Mouse (Mus musculus) liver (tissue): ENCODE data around the gene Olfr503.
"Not testable (repeated sequence)": the region's sequence is repeated elsewhere in the genome, so short reads cannot be mapped to it uniquely, and the experiment has no call there.

Experiments used
- DNase-seq: peaks from one replicate; pipeline ENCODE4 v3.0.0-alpha.2; 2020; ENCODE audit warnings: mixed read lengths

The Olfr503 gene

DNA sequence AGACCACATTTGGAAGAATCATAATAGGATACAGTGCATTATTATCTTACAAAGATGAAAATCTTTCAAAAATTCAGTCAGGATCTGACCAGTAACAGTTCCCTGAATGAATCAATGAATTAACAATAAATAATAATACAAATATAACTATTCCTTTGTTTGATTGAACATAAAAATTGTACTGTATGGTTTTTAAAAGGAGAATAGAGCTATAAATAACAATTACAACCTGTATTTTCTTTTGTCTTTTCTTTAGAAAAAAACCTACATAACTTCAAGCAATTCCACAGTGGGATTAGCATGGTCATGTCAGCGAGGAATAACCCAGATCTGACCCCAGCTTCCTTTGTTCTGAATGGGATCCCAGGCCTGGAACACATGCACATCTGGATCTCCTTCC lies at the start of gene Olfr503:
TSS of gene Olfr503 (plus strand) at position 301 of the 400 bp plus-strand sequence.
- not testable (repeated sequence) for DNase-seq

DNA sequence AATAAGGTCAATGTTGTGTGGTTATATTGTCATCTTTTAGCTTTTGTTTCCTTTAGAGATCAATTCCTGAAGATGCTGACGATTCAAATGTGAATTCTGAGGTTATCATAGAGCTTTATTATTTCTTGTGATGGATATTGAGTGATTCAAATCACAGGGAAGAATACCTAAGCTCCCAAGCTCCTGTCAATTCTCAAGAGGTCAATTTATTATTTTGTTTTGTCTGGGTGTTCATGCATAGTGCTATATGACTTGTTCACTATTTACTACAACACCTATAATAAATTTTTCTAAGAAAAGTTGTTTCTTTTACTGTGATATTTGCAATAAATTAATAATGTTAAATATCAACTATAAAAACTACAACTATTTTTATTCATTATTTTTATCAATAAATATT lies 19.4 kb upstream of the Olfr503 start, which contains the start of gene Olfr502:
TSS of gene Olfr502 (minus strand) at position 101 of the 400 bp plus-strand sequence.
- no peak for DNase-seq

DNA sequence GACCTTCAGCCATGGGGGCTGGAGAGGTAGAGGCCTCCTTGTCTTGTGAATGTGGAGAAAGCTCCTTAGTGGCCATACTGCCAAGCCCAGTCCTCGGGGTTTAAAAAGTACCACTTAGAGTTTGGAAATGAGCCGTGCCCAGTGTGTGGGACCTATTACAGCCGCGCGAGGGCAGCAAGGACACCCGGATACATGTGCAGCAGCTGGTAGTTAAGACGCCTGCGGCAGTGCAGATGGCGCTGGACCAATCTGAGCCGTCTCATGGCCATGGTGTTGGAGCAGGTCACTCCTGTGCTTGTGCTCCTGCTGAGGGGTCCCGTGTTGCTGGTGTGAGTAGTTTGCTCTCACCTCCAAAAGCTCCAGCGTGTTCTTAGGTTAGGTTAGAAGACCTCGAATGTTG lies 1.9 kb upstream of the Olfr503 start:
- no peak for DNase-seq

DNA sequence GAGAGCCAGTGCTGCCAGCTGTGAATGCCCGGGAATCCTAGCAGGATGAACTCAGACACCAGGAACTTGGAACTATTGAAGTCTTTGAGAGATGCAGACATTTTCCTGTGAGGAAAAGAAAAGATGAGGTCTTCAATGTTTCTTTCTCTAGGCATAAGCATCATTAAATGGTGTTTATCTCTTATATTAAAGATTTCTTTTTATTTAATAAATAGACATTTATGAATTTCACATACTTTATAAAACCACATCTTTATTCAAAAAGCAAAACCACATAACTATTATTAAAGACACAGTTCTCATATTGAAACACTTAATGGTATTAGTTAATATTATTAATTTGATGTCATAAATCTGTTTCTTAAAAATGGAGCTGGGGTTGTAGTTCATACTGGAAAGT lies 21.4 kb downstream of the Olfr503 start, which contains the start of gene Olfr504:
TSS of gene Olfr504 (minus strand) at position 101 of the 400 bp plus-strand sequence.
- DNase-seq, result no peak

DNA sequence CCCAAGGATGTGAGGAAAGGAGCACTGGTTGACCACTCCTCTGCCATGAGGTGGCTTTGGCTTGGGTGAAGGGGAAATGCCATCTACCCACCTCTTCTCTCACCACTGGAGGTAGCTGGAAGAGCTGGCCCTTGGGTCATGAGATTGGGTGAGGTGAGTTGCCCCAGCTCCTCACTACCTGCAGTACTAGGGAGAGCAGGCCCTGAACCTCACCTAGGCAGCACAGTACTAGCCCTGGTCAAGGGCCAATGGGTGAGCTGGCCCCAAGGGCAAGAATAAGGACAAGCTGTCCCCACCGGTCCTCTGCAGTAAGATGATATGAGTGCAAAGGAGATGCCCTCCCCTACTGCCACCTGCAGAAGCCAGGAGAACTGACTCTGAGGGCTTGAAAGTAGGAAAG lies 45.5 kb downstream of the Olfr503 start:
- DNase-seq, result no peak
